Mouse (Mus musculus): ENCODE measurements around the gene Gls.

Gls gene

DNA sequence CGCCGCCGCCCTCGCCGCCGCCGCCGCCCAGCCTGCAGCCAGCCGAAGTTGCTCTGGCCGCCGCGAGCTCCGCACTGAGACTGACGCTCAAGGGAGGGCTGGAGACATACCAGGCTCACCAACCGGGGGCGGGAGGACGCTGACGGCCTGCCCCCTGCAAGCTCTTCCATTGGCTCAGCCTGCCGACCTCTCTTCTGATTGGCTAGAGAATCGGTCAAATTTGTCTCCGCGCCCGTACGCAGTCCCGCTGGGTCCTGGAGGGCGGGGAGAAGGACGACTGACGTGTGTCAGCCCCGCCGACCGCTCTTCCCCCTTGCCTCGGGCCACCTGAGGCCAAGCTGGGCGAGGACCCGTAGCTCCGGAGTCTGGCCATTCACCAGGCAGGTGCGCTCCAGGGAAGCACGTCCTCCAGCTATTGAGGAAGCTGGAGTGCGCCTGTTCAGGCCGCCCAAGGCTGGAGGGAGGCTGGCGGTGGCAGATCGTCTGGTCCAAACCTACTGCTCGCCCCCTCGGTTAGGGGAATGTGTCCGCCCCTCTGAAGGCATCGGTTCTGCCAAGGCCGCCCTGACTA lies at the start of gene Gls:
Gene Gls, minus strand, starts transcription at position 90 of the 571 bp plus-strand sequence.
- peak; percentile 97 for DNase-seq (ENCODE audit: low spot score in 2 of 2)

DNA sequence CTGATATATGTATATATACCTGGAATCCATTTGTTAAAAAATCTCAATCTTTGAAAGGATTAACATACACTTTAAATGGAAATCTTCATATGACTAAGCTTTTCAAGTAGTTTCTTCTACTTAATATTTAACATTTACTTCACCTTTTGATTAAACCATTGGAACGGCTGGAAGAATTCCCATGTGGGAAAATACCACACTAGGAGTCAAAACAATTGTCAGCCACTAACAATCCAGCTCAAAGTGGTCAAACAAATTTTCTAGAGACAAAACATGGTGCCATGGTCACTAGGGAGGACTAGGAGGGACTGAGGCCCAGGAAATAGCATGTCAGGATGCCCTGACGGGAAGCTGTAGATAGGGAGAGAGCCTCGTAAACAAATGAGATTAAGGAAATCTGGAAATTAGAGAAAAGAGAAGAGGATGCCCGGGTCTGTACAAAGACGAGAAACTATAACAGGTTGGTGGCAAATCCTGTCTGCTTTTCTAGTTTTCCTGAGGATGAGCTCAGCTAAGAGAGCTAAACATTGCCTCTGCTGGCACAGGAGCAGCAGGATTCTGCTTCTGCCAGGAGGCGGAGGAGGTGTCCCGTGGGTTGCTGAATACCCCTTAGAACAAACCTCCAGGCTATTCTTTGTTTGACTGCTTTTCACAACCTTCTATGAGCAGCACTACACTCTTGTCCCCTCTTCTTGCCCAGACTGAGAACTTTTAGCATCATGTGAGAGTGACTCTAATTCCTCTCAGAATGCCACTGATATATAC lies 47.0 kb upstream of the Gls start:
- peak; percentile 67 to 72 for DNase-seq (ENCODE audit: low spot score in 2 of 2)

DNA sequence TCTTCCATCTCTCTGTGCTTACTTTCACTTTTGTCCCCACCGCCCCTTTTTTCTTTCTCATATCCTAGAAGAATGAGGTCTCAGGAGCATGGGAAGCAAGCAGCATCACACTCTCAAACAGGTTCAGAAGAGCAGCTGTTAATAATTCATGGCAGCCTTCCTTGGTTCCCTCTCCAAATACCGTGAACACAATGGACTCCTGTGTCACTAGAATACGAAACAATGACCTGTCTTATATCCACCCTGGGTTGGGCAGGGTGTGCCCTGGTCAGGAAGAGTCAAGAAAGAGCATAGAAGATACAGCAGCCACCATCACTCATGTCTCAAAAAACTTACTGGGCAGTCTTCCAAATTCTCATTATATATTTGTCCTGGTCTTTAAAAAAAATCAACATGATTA lies 46.3 kb upstream of the Gls start:
- DNase-seq (ENCODE audit: low spot score in 2 of 2), result no peak

DNA sequence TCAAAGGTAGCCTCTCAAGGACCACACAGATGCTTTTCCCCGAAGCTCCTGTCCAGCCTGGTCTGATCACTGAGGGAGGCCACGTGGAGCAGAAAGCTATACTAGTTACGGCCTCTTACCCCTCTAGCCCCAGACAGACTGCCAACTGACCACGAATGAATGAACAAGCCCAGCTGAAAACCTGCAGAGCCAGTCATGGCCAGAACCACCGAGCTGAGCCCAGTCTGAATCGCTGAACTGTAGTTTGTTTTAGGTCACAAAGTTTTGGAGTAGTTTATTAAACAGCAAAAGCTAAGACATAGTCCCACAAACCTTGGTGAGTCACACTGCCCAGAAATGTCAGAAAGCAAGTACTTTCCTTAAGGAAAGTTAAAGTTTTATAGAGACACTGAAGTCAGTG lies 45.0 kb upstream of the Gls start:
- no peak for DNase-seq (ENCODE audit: low spot score in 2 of 2)

DNA sequence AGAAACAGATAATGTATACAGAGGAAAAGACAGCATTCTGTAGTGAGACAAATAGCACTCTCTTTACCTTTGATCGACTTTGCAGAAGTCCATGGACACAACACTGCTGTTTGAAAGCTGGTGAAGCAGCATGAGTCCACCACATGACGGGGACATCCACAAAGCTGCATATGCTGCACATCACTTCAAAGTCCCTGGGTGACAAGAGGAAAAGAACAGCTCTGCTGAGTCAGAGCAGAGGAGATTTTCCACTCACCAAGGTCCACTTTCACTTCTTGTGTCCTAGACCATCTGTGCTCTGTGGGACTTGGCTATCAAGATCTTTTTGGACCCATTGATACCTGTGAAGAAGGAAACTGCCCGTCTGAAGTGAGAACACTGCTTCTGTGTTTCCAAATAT lies 41.2 kb upstream of the Gls start:
- DNase-seq (ENCODE audit: low spot score in 2 of 2), result no peak

DNA sequence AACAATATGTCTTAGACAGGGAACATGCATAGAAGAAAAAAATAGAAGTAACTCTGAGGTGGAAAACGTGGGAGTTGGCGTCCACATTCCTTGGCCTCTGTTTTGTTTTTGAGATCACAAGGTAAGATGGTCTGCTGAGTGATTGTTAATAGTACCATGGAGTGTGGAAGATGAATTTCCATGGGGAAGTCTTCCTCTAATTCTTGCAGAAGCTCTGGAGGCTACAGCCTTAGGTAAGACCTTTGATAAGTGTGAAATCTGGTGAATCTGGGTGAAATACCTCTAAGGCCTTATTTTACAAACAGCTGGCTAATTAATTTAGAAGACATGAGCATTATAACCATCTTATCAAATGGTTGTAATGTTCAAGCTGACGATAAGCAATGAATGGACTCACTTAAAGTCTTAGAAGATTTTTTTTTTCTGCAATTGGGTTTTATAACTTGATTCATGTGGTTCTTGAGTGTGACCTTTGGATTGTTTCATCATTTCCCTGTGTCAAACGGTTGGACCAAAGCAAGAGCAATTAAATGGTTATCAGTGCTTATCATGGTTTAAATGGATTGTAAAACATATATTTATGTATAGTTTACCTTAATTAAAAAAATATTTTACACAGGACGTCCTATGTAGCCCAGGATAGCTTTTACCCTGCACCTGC lies 39.1 kb upstream of the Gls start:
- no peak for DNase-seq (ENCODE audit: low spot score in 2 of 2)

DNA sequence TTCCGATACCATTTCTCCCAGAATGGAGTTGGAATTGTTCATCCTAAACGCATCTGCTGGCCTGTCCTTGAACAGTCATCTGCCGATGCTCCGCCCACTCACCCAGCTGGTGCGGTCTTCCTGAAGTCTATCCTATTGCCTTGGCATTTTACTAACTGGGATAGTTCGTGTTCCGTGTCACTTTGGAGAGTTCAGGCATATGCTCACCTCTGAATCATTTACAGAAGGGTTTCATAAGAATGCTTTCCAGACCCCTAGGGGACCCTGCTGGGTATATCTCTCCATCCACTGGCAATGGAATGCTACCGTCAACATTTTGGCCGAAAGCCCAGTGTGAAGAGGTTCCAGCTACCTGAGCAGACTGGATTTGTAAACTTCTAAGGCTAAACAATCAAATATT lies 37.3 kb upstream of the Gls start:
- peak in 1 of 2 experiments; percentile 34 for DNase-seq (ENCODE audit: low spot score in 2 of 2)

DNA sequence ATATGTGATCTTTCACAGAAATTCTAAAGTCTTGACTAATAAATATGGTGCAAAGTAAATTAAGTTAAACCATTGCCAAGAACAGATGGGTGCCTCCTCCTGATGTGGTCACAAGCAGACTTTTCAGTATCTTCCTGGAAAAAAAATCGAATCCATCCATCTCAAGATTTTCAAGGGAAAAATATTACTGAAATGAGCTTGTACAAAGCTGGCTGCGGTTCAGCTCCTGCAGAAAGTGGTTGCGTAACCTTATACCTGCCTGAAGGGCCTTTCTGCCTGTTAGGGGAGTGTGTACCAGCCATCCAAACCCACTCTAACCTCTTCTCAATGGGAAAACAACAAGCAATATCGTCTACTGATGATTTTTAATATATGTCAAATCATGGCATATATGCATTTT lies 36.6 kb upstream of the Gls start:
- DNase-seq (ENCODE audit: low spot score in 2 of 2), result peak in 1 of 2 experiments; percentile 36

DNA sequence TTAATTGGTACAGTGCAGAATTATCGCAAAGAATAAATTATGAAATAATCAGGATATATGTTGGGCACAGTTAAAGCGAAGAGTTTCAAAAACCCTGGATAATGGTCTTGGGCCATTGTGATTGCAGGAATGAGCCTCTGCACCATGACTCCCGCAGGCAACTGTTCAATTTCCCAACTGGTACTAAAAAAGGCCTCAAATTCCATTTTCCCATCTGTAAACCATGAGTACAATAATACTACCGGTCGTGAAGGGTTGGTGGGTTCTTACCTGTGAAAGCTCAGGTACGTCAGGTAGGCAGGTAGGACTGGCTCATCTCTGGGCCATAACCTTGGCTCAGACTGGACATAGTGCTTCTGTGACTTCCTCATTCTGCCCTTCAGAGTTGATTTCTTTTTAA lies 35.0 kb upstream of the Gls start:
- no peak for DNase-seq (ENCODE audit: low spot score in 2 of 2)

DNA sequence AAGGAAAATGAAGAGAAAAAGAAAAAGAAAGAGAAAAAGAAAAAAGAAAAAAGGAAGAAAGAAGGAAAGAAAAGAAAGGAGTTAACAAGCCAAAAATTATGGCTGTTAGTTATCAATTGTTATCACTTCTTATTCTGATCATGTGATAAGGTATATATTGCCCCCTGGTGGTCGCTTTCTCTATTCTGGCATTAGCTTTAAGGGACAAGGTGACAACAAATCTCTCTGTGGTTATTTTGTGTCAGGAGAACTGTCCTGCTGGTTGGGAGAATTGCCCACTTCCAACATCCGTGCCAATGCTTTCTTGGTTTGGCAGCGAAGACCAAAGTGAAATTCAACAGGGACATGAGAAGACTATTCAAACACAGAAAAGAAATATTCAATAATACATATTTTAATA lies 34.6 kb upstream of the Gls start:
- DNase-seq (ENCODE audit: low spot score in 2 of 2), result no peak

DNA sequence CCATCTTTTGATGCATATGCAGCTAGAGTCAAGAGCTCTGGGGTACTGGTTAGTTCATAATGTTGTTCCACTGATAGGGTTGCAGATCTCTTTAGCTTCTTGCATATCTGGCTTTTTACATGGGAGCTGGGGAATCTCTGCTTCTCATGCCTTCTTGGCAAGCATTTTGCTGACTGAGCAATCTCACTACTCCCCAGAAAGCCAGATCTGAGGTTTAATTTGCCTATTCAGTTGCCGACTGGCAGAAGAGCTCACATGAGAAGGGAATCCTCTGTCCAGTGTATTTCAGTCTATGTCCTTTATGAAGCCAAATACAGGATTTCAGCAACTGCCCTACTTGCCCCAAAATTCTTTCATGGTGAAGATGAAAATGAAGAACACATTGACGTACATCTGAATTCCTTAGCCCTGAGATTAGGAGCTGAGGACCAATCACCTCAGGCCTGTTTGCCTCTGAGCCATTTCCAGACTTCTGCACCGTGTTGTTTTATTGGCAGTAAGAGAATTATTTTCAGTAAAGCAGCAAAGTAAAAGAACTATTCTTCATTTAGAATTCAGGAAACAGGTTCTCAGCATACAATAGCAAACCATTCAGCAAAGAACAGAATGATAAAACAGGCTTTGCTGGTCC lies 33.0 kb upstream of the Gls start:
- DNase-seq (ENCODE audit: low spot score in 2 of 2), result no peak

DNA sequence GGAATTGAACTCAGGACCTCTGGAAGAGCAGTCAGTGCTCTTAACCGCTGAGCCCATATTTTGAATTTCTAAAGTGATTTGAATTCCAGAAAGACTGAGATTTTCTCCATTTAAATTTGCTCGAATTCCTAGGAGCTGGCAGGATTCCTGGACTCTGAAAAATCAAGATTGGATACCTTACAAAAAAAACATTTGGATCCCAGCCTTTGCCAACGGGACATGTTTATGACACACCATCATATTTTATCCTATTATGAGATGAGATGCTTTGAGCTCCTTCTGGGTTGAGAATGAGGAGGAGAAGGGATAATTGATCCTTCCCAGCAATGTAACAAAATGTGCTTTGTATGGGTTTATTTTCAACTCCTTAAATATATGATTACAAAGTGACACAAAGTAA lies 31.3 kb upstream of the Gls start:
- DNase-seq (ENCODE audit: low spot score in 2 of 2), result no peak

DNA sequence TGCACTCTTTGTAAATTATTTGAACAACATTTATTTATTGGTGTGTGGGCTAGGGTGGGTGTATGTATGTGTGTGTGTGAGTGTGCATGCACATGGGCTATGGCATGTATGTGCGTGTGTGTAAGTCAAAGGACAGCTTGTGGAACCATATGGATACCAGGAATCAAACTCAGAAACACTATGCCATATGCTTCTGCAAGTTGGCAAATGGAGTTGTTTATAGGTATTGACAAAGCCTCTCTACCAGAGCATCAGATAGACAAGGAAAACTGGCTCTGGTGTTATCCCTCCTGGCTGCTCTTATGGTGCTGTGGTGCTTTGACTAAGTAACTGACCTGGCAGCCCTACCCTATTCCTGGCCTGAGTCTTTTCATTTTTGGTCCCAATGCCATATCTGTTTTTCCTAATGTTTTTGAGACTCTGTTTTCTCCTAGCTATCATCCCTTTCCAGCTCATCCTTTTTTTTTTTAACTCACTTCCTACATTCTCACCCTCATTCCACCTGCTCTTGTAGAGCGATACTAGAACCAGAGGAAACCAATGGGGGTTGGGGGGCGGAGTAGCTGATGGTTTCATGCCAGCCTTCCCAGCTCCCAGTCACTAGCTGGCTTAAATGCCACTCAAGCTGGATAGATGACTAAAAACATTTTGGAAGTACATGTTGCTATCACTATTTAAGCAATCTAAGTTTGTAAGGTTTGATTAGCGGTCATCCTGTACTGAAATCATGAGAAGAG lies 27.5 kb upstream of the Gls start:
- peak in 1 of 2 experiments; percentile 14 for DNase-seq (ENCODE audit: low spot score in 2 of 2)

DNA sequence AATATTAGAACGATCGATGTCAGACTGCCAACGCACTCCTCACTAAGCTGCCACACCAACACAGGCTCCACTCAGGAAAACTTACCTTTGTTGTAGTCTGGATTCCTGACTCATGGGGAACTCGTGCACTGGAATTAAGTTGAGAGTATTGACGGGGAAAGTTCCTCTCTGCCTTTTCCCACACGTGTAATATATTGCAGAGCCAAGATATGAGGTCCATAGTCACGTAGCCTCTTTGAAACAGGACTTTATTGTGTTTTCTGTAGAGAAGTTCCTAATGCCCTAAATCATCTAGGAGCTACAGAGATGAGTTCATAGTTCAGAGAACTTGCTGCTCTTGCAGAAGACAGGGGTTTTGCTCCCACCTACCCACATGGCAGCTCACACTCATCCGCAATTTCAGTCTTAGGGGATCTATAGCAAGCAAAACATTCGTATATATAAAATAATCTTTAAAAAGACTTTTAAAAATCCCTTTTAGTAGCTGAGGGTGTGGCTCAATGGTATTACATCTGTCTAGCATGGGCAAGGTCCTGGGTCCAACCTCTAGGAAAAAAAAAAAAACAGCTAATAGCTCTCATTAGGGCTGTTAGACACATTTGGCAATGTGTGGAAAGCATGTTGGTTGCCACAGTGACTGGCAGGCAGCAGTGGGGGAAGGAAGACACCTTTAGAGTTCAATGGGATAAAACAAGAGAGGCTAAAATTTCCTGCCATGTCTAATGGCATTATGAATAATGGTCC lies 25.1 kb upstream of the Gls start:
- no peak for DNase-seq (ENCODE audit: low spot score in 2 of 2)

DNA sequence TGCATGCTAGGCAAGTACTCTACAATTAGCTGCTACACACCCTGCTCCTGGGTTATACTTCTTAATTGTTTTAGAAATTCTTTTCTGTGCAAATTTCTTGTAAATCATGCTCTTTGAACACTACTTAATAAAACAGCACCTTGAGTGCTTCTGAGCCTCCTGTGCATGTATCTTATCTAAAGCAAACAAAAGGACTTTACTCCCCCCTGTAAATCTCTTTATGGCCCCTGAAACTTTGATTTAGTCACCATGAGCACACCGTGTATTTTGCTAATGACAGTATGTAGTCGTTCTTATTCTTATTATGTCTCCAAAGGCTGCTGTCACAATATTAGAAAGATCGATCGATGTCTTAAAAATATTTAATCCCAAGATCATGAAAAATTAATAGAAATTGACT lies 23.9 kb upstream of the Gls start:
- no peak for DNase-seq (ENCODE audit: low spot score in 2 of 2)

DNA sequence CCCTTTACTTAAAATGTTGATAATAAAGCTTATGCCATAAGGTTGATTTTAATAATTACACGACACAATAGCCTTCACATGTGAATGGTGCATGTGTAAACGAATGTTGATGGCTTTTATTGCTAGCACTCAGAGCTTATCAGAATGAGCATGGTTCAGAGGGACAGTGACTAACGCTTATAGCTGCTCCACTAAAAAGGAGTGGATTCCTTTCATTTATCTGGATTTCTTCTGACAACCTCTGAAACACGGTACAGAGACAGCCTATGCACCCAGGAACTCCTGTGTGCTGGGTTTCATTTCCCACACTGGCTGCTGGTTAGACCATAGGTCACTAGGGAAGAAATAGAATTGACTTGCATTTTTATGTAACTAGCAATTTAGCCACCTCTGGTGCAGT lies 23.2 kb upstream of the Gls start:
- DNase-seq (ENCODE audit: low spot score in 2 of 2), result no peak

DNA sequence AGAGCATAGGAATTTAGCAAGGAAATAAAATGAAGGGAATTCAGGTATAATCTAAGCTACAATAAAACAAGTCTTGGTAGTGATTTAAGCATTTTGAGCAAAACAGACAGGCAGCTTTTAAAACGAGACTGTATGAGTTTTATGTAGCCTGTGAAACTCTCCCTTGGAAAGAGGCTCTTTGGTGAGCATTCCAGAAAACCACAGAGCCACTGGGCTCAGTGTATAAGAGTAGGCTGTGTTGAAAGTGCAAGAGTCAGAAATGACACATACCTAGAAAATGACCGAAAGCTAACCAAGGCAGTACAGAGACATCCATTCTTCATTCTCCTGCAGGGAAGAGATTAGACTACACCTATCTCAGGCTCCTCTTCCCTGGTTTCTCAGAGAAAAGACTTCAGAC lies 21.4 kb upstream of the Gls start:
- DNase-seq (ENCODE audit: low spot score in 2 of 2), result no peak

DNA sequence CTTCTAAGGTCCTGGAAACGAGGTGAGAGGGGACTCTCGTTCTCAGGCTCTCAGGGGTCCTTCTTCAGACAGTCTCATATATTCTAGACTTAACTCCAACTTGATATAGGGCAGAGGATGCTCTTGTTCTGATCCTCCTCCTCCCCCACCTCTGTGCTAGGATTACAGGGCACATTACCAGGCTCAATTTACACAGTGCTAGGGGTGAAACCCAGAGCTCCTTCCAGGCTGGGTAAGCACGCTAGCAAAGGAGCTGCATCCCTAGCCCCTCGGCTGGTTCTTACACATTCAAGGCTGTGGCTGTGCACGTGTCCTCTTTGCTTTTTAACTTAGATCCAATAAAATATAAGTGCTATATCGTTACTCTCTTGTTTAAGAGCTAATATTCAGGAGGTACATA lies 20.4 kb upstream of the Gls start:
- no peak for DNase-seq (ENCODE audit: low spot score in 2 of 2)

DNA sequence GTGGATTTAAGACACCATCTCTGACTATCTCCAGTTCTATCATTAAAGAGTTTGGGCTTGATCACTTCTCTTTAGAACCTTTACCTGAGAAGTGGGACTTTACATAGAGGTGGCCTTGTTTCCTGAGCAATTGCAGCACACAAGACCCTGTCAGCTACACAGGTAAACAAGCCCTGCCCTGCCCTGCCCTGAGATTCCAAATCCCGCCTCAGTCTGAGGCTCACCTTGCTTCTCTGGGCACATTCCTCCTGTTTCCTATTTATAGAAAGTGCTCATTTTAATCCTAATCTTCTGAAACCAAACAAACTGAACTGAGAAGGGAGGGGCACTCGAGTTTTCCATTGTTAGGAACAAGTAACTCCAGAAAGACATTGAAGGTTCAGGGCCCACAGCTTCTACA lies 19.4 kb upstream of the Gls start:
- DNase-seq (ENCODE audit: low spot score in 2 of 2), result no peak

DNA sequence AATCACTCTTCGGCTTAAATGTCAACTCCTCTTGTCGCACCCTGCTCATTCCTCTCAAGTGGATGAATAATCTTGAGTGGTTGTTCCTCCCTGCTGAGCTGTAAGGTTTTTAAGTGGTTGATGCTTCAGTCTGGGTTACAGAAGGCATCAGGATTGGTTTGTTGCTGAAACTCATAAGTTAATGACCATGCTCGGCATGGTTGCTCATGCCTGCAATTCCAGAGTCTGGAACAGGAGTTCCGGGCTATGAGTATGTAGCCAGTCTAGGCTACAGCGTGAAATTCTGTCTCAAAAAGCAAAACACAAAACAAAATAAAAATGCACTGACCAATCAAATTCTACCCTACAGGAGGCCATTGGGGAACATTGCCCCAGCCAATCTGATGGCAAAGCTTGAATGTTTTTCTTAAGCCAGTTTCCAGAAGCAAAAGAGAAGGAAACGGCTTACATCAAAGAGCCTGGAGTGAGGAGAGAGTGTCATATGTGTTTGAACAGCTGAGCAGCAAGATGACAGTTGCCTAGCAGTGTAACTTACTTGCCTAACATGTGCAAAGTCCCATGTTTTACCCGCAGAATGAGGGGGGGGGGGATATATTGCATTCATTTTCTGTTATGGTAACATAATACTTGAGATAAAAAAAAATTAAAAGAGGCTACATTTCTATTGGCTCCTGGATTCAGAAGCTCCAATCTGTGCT lies 18.2 kb upstream of the Gls start:
- no peak for DNase-seq (ENCODE audit: low spot score in 2 of 2)
